Mouse (Mus musculus) large intestine, adult 2 months (tissue): Measurements from ENCODE around the gene Med12l. TPM values are rescaled to one million over a fixed set of nuclear protein-coding genes. Genes with fewer than 3 reads are reported as not detected.
A peak's percentile ranks its signal among the peaks of the same experiment; 100 is the strongest.
"Not testable (repeated sequence)": the region's sequence is repeated elsewhere in the genome, so short reads cannot be mapped to it uniquely, and the experiment has no call there.

Experiments used
- DNase-seq: peaks from one replicate; pipeline ENCODE4 v3.0.0-alpha.2; 2012; ENCODE audit warnings: low read depth, low spot score
- WGBS: fragments of 180-500 bp; shearing (Covaris S2); methylation state at CpG from one replicate; pipeline ENCODE4 v1.1.7; 2018; 5-methylcytosine and 5-hydroxymethylcytosine counted together
- polyA plus RNA-seq: library from polyadenylated mRNA; depleted of rRNA; stranded (reverse); fragments of >200 nt; gene quantifications from 2 replicates; pipeline ENCODE4 v1.2.3, GENCODE M21; 2012

Gene Med12l
- polyA plus RNA-seq, 1 experiment = 0.14 TPM

- 15% methylated on average over 7 of the region's 7 CpGs for WGBS
- DNase-seq = no peak
Measured at GRCm38 (mm10) chr3:59080919-59081318, 75.3 kb downstream of the Med12l start.

- no peak for DNase-seq
- 85% methylated on average over 11 of the region's 11 CpGs for WGBS
Measured at GRCm38 (mm10) chr3:59092702-59093101, 87.1 kb downstream of the Med12l start.

- no peak for DNase-seq
- WGBS = 87% methylated on average over 6 of the region's 6 CpGs
Measured at GRCm38 (mm10) chr3:59097421-59097820, 91.8 kb downstream of the Med12l start.

GRCm38 (mm10) chr3:59098540-59098939 lies 92.9 kb downstream of the Med12l start:
- no peak for DNase-seq
- 87% methylated on average over 10 of the region's 10 CpGs for WGBS

GRCm38 (mm10) chr3:59101218-59101986 lies 95.8 kb downstream of the Med12l start, which contains the start of gene Gpr171:
Gpr171 (minus strand) TSS chr3:59101821.
- no peak for DNase-seq
- WGBS = 78% methylated on average over 6 of the region's 6 CpGs

GRCm38 (mm10) chr3:59102146-59102545 lies 96.5 kb downstream of the Med12l start:
- no peak for DNase-seq
- 89% methylated on average over 2 of the region's 2 CpGs for WGBS

GRCm38 (mm10) chr3:59104462-59104861 lies 98.8 kb downstream of the Med12l start:
- WGBS = 73% methylated on average over 4 of the region's 4 CpGs
- no peak for DNase-seq

- no peak for DNase-seq
Measured at GRCm38 (mm10) chr3:59107439-59107838, 101.8 kb downstream of the Med12l start.

GRCm38 (mm10) chr3:59109834-59110233 lies 104.2 kb downstream of the Med12l start:
- 98% methylated on average over 3 of the region's 3 CpGs for WGBS
- DNase-seq = not testable (repeated sequence)

More at GRCm38 (mm10) chr3:59107439-59107838, 101.8 kb downstream of the Med12l start:
- WGBS = 93% methylated on average over 4 of the region's 4 CpGs

- DNase-seq = peak; percentile 48
- 28% methylated on average over 3 of the region's 3 CpGs for WGBS
Measured at GRCm38 (mm10) chr3:59111944-59112343, 106.3 kb downstream of the Med12l start.

GRCm38 (mm10) chr3:59113291-59113690 lies 107.7 kb downstream of the Med12l start:
- not testable (repeated sequence) for DNase-seq
- WGBS = 95% methylated on average over 4 of the region's 4 CpGs

GRCm38 (mm10) chr3:59113973-59114517 lies 108.4 kb downstream of the Med12l start:
- DNase-seq = no peak
- WGBS = 79% methylated on average over 8 of the region's 8 CpGs

- DNase-seq = no peak
- WGBS = 38% methylated on average over 7 of the region's 7 CpGs
Measured at GRCm38 (mm10) chr3:59121067-59121730, 115.6 kb downstream of the Med12l start.

- DNase-seq = no peak
- 62% methylated on average over 7 of the region's 7 CpGs for WGBS
Measured at GRCm38 (mm10) chr3:59121780-59122449, 116.3 kb downstream of the Med12l start.

GRCm38 (mm10) chr3:59125022-59125421 lies 119.4 kb downstream of the Med12l start:
- 58% methylated on average over 5 of the region's 5 CpGs for WGBS

GRCm38 (mm10) chr3:59125783-59126555 lies 120.3 kb downstream of the Med12l start:
- WGBS = 24% methylated on average over 7 of the region's 7 CpGs
- DNase-seq = no peak

More at GRCm38 (mm10) chr3:59125022-59125421, 119.4 kb downstream of the Med12l start:
- no peak for DNase-seq

- no peak for DNase-seq
- 77% methylated on average over 20 of the region's 20 CpGs for WGBS
Measured at GRCm38 (mm10) chr3:59128681-59129080, 123.1 kb downstream of the Med12l start.

- DNase-seq = no peak
- WGBS = 45% methylated on average over 3 of the region's 3 CpGs
Measured at GRCm38 (mm10) chr3:59129547-59129946, 123.9 kb downstream of the Med12l start.

GRCm38 (mm10) chr3:59130431-59130830 lies 124.8 kb downstream of the Med12l start:
- WGBS = 40% methylated on average over 8 of the region's 8 CpGs
- no peak for DNase-seq
